Mouse (Mus musculus) kidney, adult 2 months (tissue): Measurements from ENCODE around the gene Rpgrip1l. TPM values are rescaled to one million over a fixed set of nuclear protein-coding genes. Genes with fewer than 3 reads are reported as not detected.
A peak's percentile ranks its signal among the peaks of the same experiment; 100 is the strongest.

Experiments used
- DNase-seq: peaks from one replicate; pipeline ENCODE4 v3.0.0; 2021
- H3K27ac ChIP-seq: fragments of 200-500 bp; 2 replicates; pipeline ENCODE4 v1.5.1; 2012; ENCODE audit warnings: low read depth, low read length, control low read depth, inconsistent platforms; ENCODE audit not compliant: insufficient read depth
- H3K27me3 ChIP-seq: fragments of 200-500 bp; replicated peaks from 2 replicates; pipeline ENCODE4 v1.6.1; 2012; ENCODE audit warnings: mild to moderate bottlenecking, moderate library complexity, low read length, inconsistent platforms; ENCODE audit not compliant: control insufficient read depth, insufficient read depth
- H3K36me3 ChIP-seq: fragments of 200-500 bp; 2 replicates; pipeline ENCODE4 v1.6.1; 2012; ENCODE audit warnings: mild to moderate bottlenecking, moderate library complexity, low read length, inconsistent platforms; ENCODE audit not compliant: control insufficient read depth, insufficient read depth
- H3K4me1 ChIP-seq: fragments of 200-500 bp; 2 replicates; pipeline ENCODE4 v1.6.1; 2011; ENCODE audit warnings: low read length; ENCODE audit not compliant: control insufficient read depth, insufficient read depth
- H3K4me3 ChIP-seq: fragments of 200-500 bp; 2 replicates; pipeline ENCODE4 v1.5.1; 2011; ENCODE audit warnings: mild to moderate bottlenecking, low read depth, low read length, control low read depth; ENCODE audit not compliant: insufficient read depth
- CTCF ChIP-seq: fragments of 200-500 bp; conservative IDR thresholded peaks from 2 replicates; pipeline ENCODE4 v1.5.1; 2011; ENCODE audit warnings: low read depth, mild to moderate bottlenecking, control low read depth, low read length, moderate library complexity, mixed read lengths; ENCODE audit not compliant: insufficient read depth, insufficient read length
- POLR2A ChIP-seq: fragments of 200-500 bp; IDR thresholded peaks from one replicate; pipeline ENCODE4 v1.6.1; 2011; ENCODE audit warnings: low read depth, low read length, control low read depth
- WGBS: fragments of 180-500 bp; shearing (Covaris S2); methylation state at CpG from one replicate; pipeline ENCODE4 v1.1.7; 2018; 5-methylcytosine and 5-hydroxymethylcytosine counted together
- polyA plus RNA-seq: library from polyadenylated mRNA; depleted of rRNA; stranded (reverse); fragments of >200 nt; gene quantifications from 2 replicates; pipeline ENCODE4 v1.2.3, GENCODE M21; 2012

The Rpgrip1l gene
- polyA plus RNA-seq, 1 experiment: 1.6 TPM

DNA sequence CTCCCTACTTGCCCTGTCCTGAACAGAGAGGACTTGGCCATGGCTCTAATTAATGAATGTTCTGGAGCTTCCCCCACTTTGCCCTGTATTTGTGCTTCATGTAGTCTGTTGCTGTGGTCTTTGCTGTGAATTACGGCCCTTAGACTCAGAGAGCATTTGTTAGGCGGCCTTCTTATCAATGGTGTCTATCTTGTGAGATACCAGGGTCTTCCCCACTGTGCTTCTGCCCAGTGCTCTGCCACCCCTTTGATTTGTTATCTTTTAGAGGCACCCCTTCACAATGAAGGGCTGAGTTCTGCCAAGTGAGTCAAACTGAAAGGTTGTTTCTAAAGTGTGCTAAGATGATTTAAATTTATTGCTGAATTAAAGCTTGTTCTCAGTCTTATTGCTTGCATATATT is 105.4 kb downstream of the Rpgrip1l start:
- TF ChIP-seq CTCF (no peak), POLR2A (no peak)
- H3K4me1 ChIP-seq: no peaks in the 10 kb centered on the region
- H3K27ac ChIP-seq: no peak overlapping the region
- no peaks in the 10 kb centered on the region for H3K36me3 ChIP-seq
- no peak overlapping the region for H3K4me3 ChIP-seq
- H3K27me3 ChIP-seq: no peaks in the 10 kb centered on the region
- WGBS: 71% methylated on average over 2 of the region's 2 CpGs
- no peak for DNase-seq

DNA sequence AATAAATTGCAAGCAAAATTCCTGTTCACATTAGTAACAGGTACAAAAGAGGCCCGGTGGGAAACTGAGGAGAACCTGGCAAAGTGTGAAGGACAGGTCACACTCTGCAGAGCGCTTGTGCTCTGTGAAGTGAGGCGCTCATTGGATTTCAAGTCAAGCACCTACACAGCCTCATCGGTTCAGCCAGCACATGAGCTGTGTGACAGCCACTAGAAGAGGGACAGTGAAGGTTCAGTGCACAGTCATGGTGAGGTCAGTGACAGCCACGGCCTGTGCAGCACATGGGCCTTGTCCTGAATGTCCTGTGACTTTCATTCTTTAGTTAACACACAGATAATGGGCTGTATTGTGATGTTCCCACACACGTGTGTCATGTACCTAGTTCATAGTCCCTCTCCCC is 107.2 kb downstream of the Rpgrip1l start:
- DNase-seq: no peak
- Histone ChIP-seq H3K27ac (no peak overlapping the region), H3K4me1 (no peaks in the 10 kb centered on the region), H3K27me3 (no peaks in the 10 kb centered on the region), H3K36me3 (no peaks in the 10 kb centered on the region), H3K4me3 (no peak overlapping the region)
- TF ChIP-seq CTCF: no peak
- no peak for TF ChIP-seq POLR2A
- WGBS: 62% methylated on average over 6 of the region's 6 CpGs

DNA sequence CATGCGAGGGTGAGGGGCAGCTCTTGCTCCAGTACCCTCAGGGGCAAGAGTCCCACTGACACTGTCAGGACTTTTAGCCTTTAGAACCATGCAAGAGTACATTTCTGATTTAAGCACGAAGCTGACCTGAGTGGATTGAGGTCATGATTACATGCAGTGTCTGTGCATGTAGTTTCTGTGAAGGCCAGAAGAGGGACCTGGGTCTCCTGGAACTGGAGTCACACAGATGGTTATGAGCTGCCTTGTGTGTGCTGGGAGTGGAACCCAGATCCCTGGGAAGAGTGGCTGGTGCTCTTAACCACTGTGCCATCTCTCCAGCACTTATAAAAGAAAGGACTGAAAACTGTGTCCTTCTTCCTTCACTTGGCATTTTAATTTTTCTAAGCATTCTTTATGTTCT is 111.9 kb downstream of the Rpgrip1l start:
- no peak overlapping the region for H3K27ac ChIP-seq
- TF ChIP-seq CTCF (no peak), POLR2A (no peak)
- DNase-seq: no peak
- H3K36me3 ChIP-seq: no peaks in the 10 kb centered on the region
- no peak overlapping the region for H3K4me3 ChIP-seq
- H3K4me1 ChIP-seq: no peaks in the 10 kb centered on the region
- H3K27me3 ChIP-seq: no peaks in the 10 kb centered on the region
- WGBS: 63% methylated on average over 2 of the region's 2 CpGs

DNA sequence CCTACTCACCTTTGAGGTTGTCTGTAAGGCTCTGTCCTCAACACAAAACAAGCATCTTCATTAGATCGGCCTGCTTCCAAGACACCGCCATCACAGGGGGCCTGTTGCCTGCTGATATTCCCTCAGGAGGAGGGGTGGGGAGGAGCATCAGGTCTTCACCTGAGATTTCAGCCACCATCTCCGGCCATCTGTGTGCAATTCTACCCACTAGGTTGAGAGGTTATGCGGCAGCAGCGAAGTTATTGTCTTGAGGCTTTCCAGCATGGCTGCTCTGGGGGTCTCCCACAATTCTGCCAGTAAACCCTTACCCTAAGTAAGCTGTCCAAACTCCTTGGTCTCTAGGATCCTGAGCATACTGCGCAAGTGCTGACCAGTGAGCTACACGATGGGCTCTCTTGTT is 113.2 kb downstream of the Rpgrip1l start, which contains the start of gene Aktip:
Gene Aktip, minus strand, starts transcription at position 101 of the 400 bp plus-strand sequence.
- DNase-seq: no peak
- no peaks in the 10 kb centered on the region for H3K27me3 ChIP-seq
- no peak within 1 kb of the TSS for H3K27ac ChIP-seq
- no peak within 1 kb of the TSS for H3K4me3 ChIP-seq
- TF ChIP-seq POLR2A (no peak), CTCF (no peak)
- 97% methylated on average over 7 of the region's 7 CpGs for WGBS
- no peaks in the 10 kb centered on the region for H3K4me1 ChIP-seq
- H3K36me3 ChIP-seq: no peaks in the 10 kb centered on the region

DNA sequence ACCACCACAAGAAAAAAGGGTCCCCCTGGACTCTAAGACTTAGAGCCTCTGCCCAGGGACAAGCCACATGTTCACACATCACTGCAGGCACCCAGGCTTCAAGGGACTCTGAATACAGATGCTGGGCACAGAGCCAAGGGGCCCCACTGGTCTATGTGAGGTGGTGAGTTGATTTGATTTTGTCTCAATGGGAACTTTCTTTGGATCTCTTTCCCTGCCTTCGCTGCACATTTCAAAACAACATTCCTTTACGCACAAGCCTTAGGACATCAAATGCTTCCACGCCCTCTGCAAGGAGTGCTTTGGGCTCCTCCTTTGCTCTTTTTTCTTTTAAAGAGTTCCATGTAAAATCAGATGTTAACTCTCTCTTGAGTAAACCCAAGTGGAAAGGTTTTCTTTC is 115.0 kb downstream of the Rpgrip1l start:
- H3K4me1 ChIP-seq: no peaks in the 10 kb centered on the region
- H3K27me3 ChIP-seq: no peaks in the 10 kb centered on the region
- H3K36me3 ChIP-seq: no peaks in the 10 kb centered on the region
- H3K4me3 ChIP-seq: no peak overlapping the region
- no peak for TF ChIP-seq POLR2A
- no peak for TF ChIP-seq CTCF
- H3K27ac ChIP-seq: no peak overlapping the region
- WGBS: 88% methylated on average over 3 of the region's 3 CpGs
- no peak for DNase-seq

DNA sequence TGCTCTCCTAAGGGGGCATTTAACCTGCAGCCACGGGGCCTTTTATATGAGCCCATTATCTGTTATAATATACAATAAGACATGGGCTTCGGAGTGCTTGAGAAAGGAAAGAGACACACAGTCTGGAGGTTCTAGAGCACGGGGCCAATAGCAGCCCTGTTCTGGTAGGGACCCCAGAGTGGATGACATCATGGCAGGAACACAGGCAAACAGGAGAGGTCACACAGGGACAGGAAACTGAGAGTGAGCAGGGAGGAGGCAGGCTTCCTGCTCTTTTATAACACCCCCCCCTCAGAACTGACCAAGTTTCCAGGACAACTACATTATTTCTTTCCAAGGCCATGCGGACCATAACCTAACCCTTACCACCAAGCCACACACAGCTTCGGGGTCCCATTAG is 115.8 kb downstream of the Rpgrip1l start:
- no peak overlapping the region for H3K4me3 ChIP-seq
- H3K36me3 ChIP-seq: no peaks in the 10 kb centered on the region
- TF ChIP-seq POLR2A (no peak), CTCF (no peak)
- no peaks in the 10 kb centered on the region for H3K27me3 ChIP-seq
- H3K4me1 ChIP-seq: no peaks in the 10 kb centered on the region
- H3K27ac ChIP-seq: no peak overlapping the region
- WGBS: 74% methylated on average over 5 of the region's 5 CpGs
- peak; percentile 11 for DNase-seq

DNA sequence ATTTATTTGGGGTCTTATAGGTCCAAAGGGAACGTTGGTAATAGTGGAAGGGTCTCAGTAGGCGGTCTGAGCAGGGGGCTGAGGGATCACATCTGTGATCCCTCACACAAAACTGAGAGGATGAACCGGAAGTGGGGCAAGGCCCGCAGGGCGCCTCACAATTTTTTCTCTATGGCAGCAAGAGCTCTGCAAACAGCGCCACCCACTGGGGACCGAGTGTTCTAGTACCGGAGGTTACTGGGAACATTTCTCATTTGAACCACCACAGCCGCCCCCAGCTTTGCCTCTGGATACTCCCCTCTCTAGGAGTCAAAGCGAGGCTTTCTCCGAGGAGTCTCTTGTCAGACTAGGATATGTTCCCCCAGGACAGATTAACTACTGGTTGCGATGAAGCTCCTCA is 116.4 kb downstream of the Rpgrip1l start:
- TF ChIP-seq POLR2A (no peak), CTCF (no peak)
- Histone ChIP-seq H3K4me1 (no peaks in the 10 kb centered on the region), H3K27ac (no peak overlapping the region), H3K36me3 (no peaks in the 10 kb centered on the region), H3K27me3 (no peaks in the 10 kb centered on the region), H3K4me3 (no peak overlapping the region)
- 79% methylated on average over 12 of the region's 12 CpGs for WGBS
- DNase-seq: no peak

DNA sequence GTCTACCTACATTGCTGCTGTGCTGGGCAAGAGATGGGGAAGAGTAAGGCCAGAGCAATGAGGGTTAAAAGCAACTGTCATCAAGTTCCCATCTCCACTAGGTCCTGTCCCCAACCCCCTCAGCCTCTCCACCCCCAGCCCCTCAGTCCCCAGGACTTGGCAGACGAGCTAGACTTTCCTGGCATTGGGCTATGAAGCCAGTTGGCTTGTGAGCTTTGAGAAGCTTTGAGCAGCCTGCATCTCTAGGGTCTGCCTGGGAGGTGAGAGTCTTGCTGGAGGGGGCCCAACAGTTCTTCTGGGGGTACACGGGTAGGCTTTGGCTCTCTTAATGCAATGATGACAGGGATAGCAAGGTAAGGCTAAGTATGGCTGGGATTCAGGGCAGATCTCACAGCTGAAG is 119.0 kb downstream of the Rpgrip1l start:
- 91% methylated on average over 2 of the region's 2 CpGs for WGBS
- Histone ChIP-seq H3K36me3 (no peaks in the 10 kb centered on the region), H3K4me3 (no peak overlapping the region), H3K27me3 (no peaks in the 10 kb centered on the region), H3K4me1 (no peaks in the 10 kb centered on the region), H3K27ac (no peak overlapping the region)
- DNase-seq: no peak
- no peak for TF ChIP-seq CTCF
- TF ChIP-seq POLR2A: no peak
